Mouse (Mus musculus): ENCODE data around the gene Zg16.

Zg16 gene

DNA sequence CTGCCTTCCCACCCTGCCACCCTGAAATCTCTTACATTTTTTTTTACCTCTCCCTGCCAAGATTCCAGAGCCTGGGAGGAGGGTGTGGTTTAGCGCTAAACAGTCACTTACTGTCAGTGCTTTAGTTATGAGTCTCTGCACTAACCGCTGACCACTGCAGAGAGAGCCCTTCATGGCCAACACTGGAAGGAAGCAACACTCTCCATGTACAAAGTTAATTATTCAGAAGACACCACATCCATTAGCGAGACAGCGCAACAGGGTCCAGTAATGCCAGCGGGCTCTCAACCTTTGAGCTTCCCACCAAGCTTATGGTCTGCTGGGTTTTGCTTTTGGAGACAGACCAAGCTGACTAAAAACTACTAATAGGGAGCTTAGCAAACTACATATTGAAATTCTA lies 10.9 kb downstream of the Zg16 start:
- no peak for DNase-seq (ENCODE audit: low read depth, low spot score)

- no peak for DNase-seq (ENCODE audit: low read depth, low spot score)
Measured at GRCm38 (mm10) chr7:127073221-127073620, 13.9 kb downstream of the Zg16 start.

DNA sequence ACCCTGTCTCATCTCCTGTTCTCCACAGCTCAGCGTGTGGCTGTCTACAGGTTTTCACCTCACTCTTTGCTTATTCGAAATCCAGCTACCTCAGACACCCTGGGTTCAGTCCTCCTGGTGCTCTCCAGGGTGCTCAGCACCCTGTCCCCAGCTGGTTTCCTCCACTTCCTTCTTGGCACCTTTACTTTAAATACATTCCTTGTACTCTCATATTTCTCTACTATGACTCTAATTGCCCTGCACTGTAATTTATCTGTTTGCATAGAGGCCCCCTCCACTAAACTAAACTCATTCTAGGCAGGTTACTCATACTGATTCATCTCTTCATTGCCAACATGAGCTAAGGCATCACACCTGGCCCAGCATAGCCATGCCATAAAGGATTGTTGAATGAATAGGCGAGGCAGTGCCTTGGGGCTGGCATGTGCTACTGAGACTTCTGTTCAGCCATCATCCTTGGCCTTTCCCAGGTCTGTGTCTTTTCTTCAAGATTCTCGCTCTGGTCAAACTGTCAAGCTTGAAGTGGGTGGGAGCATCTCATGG lies 16.2 kb downstream of the Zg16 start:
- no peak for DNase-seq (ENCODE audit: low read depth, low spot score)

GRCm38 (mm10) chr7:127066317-127066716 lies 20.8 kb downstream of the Zg16 start:
- no peak for DNase-seq (ENCODE audit: low read depth, low spot score)

- no peak for DNase-seq (ENCODE audit: low read depth, low spot score)
Measured at GRCm38 (mm10) chr7:127065538-127065937, 21.6 kb downstream of the Zg16 start.

DNA sequence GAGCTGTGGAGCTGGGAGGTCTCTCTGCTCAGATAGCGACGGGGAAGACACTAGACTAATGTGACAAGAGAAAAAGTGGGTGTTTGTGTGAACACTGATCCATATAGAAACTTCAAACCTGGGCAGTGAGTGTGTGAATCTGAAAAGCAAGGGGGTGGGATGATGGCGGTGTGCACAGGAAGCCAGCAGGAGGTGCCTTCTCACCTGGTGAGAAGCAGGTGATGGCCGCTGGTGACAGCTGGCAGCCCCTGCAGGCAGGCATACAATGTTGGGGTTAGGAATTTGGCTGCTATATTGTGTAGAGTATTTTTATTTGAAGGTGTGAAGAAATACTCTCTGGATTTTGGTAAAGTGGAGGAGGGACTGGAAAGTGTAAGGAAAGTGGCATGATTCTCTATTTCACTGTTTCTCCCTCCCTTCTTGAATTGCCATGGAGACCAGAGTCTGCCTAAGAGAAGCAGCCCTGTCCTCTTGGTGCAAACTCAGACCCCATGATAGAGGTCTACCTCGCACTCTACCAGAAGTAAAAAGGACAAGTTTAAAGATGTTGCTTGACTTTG lies 32.0 kb downstream of the Zg16 start:
- DNase-seq (ENCODE audit: low read depth, low spot score), result no peak

- peak; percentile 66 for DNase-seq (ENCODE audit: low read depth, low spot score)
Measured at GRCm38 (mm10) chr7:127041851-127042672, 45.1 kb downstream of the Zg16 start, which contains the start of gene Kif22. Kif22 (minus strand) TSS chr7:127042471.

- DNase-seq (ENCODE audit: low read depth, low spot score), result no peak
Measured at GRCm38 (mm10) chr7:127031244-127031643, 55.9 kb downstream of the Zg16 start.

DNA sequence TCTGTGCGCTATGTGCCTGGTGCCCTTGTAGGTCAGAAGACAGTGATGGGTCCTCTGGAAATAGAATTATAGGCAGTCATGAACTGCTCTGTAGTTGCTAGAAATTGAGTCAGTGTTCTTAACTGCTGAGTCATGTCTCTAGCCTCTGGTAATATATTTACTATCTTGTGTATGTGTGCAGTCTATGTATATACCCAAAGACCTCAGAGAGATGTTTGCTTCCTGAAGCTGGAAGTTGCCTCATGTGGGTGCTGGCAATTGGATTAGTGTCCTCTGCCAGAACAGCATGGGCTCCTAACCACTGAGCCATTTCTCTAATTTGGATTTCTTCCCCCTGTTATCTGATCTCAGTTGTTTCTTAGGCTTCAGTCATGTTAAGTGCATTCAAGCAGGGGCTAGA lies 57.0 kb downstream of the Zg16 start:
- no peak for DNase-seq (ENCODE audit: low read depth, low spot score)

DNA sequence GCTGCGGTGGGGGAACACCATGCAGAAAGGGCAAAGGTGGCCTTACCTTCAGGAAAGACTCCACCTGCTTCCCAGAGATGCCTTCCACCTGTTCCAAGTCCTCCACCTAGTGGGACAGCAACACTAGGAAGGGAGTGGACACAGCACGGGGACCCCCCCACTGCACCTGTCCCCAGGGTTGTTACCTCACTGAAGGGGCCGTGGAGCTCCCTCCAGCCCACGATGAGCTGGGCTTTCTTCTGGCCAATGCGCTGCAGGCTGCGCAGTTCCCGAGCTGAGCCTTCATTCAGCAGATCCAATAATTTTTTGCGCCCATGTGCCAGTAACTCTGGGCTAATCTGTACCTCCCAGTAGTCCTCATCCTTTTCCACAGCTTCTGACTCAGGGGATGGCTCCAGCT lies 59.2 kb downstream of the Zg16 start:
- no peak for DNase-seq (ENCODE audit: low read depth, low spot score)

GRCm38 (mm10) chr7:127026984-127027726 lies 60.0 kb downstream of the Zg16 start, which contains the start of gene Maz:
Maz (minus strand) TSS chr7:127027037.
- DNase-seq (ENCODE audit: low read depth, low spot score), result peak; percentile 98

- no peak for DNase-seq (ENCODE audit: low read depth, low spot score)
Measured at GRCm38 (mm10) chr7:127026616-127026983, 60.5 kb downstream of the Zg16 start.

DNA sequence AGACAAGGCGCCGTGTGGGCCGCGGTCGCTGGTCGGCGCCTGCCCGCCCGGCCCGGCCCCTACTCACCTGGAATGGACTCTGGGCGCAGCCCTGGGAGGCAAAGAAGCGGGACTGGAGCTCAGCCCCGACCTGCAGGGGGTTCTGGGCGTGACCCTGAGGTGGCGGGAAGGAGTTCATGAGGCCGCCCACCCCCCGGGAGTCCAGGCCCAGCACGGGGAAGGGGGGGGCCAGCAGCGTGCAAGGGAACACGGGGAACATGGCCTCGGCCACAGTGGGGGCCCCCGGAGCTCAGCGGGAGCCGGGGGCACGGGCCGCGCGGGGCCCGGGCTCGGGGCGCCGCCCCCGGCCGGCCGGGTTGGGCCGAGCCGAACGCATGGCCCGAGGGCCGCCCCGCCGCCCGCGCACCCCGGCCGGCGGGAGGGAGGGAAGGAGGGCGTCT lies 60.9 kb downstream of the Zg16 start:
- DNase-seq (ENCODE audit: low read depth, low spot score), result no peak

- no peak for DNase-seq (ENCODE audit: low read depth, low spot score)
Measured at GRCm38 (mm10) chr7:127025556-127026160, 61.5 kb downstream of the Zg16 start.

DNA sequence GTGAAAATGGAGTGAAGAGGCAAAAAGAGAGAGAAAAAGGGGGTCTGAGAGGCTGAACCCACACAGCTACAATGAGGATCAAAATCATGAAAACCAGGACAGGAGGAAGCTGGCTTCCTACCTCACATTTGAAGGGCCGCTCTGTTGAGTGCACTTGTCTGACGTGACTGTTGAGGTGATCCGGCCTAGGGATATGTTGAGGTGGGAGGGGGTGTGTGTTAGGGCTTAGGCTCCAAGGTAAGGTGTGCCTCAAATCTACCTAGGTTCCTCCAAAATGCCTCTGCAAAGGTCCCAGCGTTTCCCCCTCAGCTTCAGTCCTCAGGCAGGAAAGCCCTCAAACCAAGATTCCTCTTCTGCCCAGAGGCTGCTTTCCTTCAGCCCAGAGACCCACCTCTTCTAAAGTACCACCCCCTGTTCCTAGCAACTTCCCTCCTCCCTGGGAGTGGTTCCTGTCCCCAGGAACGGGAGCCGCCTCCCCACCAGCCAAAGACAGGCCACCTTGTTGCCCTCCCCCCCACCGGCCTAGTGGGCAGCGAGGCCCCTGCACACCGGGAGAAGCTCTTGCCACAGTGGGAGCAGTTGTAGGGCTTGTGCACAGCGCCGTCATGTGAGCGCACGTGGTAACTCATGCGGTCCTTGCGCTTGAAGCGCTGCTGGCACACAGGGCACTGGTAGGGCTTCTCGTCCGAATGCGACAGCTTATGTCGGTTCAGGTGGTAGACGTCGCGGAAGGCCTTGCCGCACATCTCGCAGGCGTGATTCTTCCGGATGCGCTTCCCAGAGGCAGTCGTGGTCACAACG lies 62.2 kb downstream of the Zg16 start:
- no peak for DNase-seq (ENCODE audit: low read depth, low spot score)

DNA sequence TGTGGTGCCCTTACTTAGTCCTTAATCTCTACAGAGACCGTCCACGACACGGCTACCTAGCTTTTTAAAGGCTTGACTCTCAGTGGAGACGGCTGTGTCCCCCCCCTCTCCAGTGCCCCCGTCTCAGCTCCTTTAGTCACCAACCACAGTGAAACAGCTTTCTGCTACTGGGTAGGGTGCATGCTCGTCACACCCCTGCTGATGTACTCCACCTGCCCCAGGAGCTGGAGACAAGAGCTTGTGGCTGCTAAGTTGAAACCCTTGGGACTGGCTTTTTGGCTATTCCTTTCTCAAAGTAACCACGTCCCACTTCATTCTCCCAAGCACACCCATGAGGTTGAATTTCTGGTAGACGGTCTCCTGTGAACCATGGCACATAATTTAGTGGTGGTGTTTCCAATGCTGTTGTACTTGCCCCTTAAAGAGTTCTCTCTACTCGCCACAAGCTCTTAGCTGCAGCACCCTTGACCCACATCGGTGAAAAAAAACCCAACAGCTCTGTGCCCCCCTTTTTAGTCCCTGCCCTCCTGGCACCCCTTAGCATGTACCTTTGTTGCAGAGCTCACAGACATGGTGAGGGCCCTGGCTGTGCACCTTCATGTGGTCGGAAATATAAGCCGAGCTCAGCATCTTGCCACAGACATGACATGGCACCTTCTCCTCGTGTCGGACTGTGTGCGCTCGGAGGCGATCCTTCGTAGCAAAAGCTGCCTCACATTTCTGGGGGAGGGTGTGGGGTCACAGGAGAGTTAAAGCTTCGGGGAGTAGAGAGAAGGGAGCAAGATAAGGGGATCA lies 63.0 kb downstream of the Zg16 start:
- no peak for DNase-seq (ENCODE audit: low read depth, low spot score)

DNA sequence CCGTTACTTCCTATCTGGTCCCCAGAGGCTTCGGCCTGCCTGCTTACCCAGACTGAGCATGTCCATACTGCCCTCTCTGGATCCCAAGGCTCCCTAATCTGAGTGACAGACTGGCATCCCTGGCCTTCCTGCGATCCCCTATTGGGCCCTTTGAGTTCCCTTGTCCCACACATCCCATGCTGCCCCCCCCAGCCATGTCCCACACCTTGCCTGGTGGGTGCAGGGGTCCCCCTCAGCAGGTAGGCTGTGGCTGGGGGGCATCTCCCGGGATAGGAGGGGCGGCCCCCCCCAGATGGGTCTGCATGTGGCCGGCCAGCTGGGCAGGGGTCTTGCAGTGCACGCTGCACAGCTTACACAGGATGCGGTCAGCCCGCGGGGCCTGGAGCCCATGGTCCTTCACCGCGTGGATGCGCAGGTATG lies 63.8 kb downstream of the Zg16 start:
- no peak for DNase-seq (ENCODE audit: low read depth, low spot score)

- no peak for DNase-seq (ENCODE audit: low read depth, low spot score)
Measured at GRCm38 (mm10) chr7:127022528-127023271, 64.4 kb downstream of the Zg16 start.

Data from WW6 (cell line).